Mouse (Mus musculus) thymus, adult 2 months (tissue): ENCODE results near the gene Pnck.

Experiments used
- CTCF ChIP-seq: fragments of 200-500 bp; IDR thresholded peaks from 2 replicates; pipeline ENCODE4 v1.5.1; 2012; ENCODE audit warnings: mild to moderate bottlenecking, control low read depth, low read length, moderate library complexity, borderline replicate concordance; ENCODE audit not compliant: control insufficient read depth, poor library complexity, insufficient read depth; ENCODE audit errors: extremely low read depth
- POLR2A ChIP-seq: fragments of 200-500 bp; IDR thresholded peaks from 2 replicates; pipeline ENCODE4 v1.6.1; 2012; ENCODE audit warnings: mild to moderate bottlenecking, low read length, control low read depth, moderate library complexity; ENCODE audit not compliant: control insufficient read depth, poor library complexity, insufficient read depth; ENCODE audit errors: extremely low read depth

- TF ChIP-seq CTCF, result no peak
- TF ChIP-seq POLR2A, result no peak
Measured at GRCm38 (mm10) chrX:73700472-73700871, 40.6 kb upstream of the Pnck start.
